ENCODE assay signal across 10 mouse cellular contexts in genomic region chr4:77961711-77962110, GRCm38 (mm10).
DNase-seq lines count a peak whose midpoint lies in the region; ATAC-seq and TF ChIP-seq lines count a peak whose summit lies in the region.
"Had no signal": no experiment of that assay in that cellular context is flagged by ENCODE, and none has a peak within 500 bp of the region (broad histone marks: within the 10 kb centered on the region; RNA-seq: fewer than 3 reads in every experiment).

No protein-coding gene starts in this region.

- no peak overlapping the region for H3K4me3 ChIP-seq in layer of hippocampus, adult 2 months
- H3K4me3 ChIP-seq in hindbrain, postnatal 0 days (ENCODE audit: low read length) = no peak overlapping the region

- H3K4me1 ChIP-seq in hindbrain, postnatal 0 days (ENCODE audit: insufficient read depth, low read length) = no peaks in the 10 kb centered on the region

- H3K4me2 ChIP-seq in hindbrain, postnatal 0 days (ENCODE audit: low read depth, low read length) = no peak overlapping the region
- H3K4me2 ChIP-seq: heart, embryonic 11.5 days had no signal

- H3K27ac ChIP-seq in layer of hippocampus, adult 2 months = no peak overlapping the region
- no peak overlapping the region for H3K27ac ChIP-seq in hindbrain, postnatal 0 days

- H3K9me3 ChIP-seq in hindbrain, postnatal 0 days (ENCODE audit: low read length) = no peaks in the 10 kb centered on the region

- H3K27me3 ChIP-seq in hindbrain, postnatal 0 days (ENCODE audit: insufficient read depth, low read length) = no peaks in the 10 kb centered on the region

- H3K9ac ChIP-seq in hindbrain, postnatal 0 days (replicated peaks; ENCODE audit: low read length) = no peak overlapping the region

- TF ChIP-seq CTCF in layer of hippocampus, adult 2 months (conservative IDR thresholded peaks at IDR 0.05) = peak; percentile 76
- peak; percentile 56 for TF ChIP-seq CTCF in hindbrain, postnatal 0 days (IDR thresholded peaks at IDR 0.05; ENCODE audit: low read depth)

- DNase-seq in cerebellum, postnatal 10 days = peak; percentile 47 to 58
- DNase-seq in cerebellum, adult 11-12 months = no peak
- DNase-seq in layer of hippocampus, adult 2 months (ENCODE audit: low spot score in 2 of 2) = peak in 1 of 2 experiments; percentile 32
- DNase-seq in layer of hippocampus, adult 9-11 months = no peak
- DNase-seq in R1 (ENCODE audit: low read depth, low spot score) = peak; percentile 3
- peak; percentile 13 for DNase-seq in hindbrain, postnatal 0 days (ENCODE audit: low spot score)
- no peak for DNase-seq in thymus, postnatal 4 days
- DNase-seq in frontal cortex, postnatal 10 days (ENCODE audit: low spot score in 2 of 2) = no peak
- DNase-seq: cerebellum, adult 2 months had no signal

- WGBS in hindbrain, postnatal 0 days = 17% methylated on average over 2 of the region's 2 CpGs

- no peaks in the 10 kb centered on the region for H3K36me3 ChIP-seq in hindbrain, postnatal 0 days (ENCODE audit: insufficient read depth, low read length)

- no peak for ATAC-seq in hindbrain, postnatal 0 days

Comparison
In these comparisons a context has a peak if more than half of its experiments do, and no peak if none do; other contexts are left out.
1. DNase-seq: peak in cerebellum, postnatal 10 days (2 of 2), R1 (single experiment) and hindbrain, postnatal 0 days (single experiment); none in cerebellum, adult 11-12 months (single experiment), layer of hippocampus, adult 9-11 months (single experiment), thymus, postnatal 4 days (single experiment) and frontal cortex, postnatal 10 days (0 of 2).